Mouse (Mus musculus) kidney, adult 2 months (tissue): ENCODE results near the gene Zgrf1.

Experiments used
- CTCF ChIP-seq: fragments of 200-500 bp; conservative IDR thresholded peaks from 2 replicates; pipeline ENCODE4 v1.5.1; 2011; ENCODE audit warnings: low read depth, mild to moderate bottlenecking, control low read depth, low read length, moderate library complexity, mixed read lengths; ENCODE audit not compliant: insufficient read depth, insufficient read length
- POLR2A ChIP-seq: fragments of 200-500 bp; IDR thresholded peaks from one replicate; pipeline ENCODE4 v1.6.1; 2011; ENCODE audit warnings: low read depth, low read length, control low read depth

GRCm38 (mm10) chr3:127631582-127631981 lies 78.3 kb downstream of the Zgrf1 start:
- TF ChIP-seq CTCF (no peak), POLR2A (no peak)
